Mouse (Mus musculus): ENCODE data around the gene Fgf4.
"Not testable (repeated sequence)": the region's sequence is repeated elsewhere in the genome, so short reads cannot be mapped to it uniquely, and the experiment has no call there.

Gene Fgf4

GRCm38 (mm10) chr7:144867602-144868001 lies 20.4 kb downstream of the Fgf4 start:
- DNase-seq, result no peak

- DNase-seq, result no peak
These were observed 25.3 kb downstream of the Fgf4 start for GRCm38 (mm10) chr7:144872420-144872819.

DNA sequence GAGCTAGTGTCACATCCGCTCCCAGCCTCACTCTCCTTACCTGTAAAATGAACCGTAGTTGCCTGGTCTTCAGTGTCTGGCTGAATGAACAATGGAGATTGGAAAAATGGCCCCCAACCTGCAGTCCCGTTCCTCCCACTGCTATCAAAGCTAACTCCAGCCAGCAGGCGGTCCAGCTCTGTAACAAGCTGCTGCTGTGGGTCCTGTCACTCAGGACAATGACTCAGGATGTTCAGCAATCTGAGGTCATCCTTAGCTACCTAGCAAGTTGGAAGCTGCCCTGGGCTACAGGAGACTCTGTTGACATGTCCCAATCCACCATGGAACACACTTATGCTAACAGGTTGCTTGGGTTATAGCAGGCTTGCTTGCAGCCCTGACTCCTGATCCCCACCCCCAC lies 26.0 kb downstream of the Fgf4 start:
- no peak for DNase-seq

DNA sequence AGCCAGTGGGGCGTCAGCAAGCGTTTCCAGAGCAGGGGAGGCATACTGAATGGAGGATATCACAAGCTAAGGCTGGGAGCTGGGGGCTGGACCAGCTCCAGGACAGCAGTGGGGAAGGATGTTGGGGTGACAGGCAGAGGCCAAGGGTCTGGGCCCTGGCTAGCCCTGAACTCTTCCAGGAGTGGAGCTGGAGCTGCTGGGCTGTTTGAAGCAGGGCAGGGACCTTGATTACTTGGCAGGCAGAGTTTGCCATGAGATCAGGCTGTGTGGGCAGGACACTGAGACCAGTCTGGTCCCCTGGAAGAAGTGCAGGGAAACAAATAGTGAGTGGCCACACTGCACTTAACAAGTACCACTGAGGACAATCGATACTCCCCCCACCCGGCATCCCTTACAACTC lies 27.1 kb downstream of the Fgf4 start:
- DNase-seq, result no peak

GRCm38 (mm10) chr7:144878401-144878800 lies 31.2 kb downstream of the Fgf4 start:
- no peak for DNase-seq

DNA sequence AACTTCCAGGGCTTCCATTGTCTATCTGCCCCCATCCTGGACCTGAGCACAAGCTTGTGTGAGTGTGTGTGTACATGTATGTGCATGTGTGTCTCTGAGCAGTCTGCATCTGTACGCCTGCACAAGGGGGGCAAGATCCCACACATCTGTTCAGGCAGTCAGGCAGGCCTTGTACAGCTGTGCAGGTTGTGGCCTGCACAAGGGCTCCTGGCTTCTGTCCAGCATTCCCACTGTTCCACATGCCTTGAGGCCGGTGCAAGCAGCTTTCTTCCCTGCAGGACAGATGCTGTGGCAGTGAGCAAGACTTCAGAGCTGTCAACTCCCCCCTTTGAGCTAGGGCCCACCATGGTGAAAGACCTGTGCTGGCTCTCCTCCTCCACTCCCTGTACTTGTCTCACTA lies 35.9 kb downstream of the Fgf4 start:
- no peak for DNase-seq

- DNase-seq, result no peak
These were observed 40.5 kb downstream of the Fgf4 start for GRCm38 (mm10) chr7:144887672-144888071.

GRCm38 (mm10) chr7:144888564-144889299 lies 41.6 kb downstream of the Fgf4 start:
- DNase-seq, result no peak

DNA sequence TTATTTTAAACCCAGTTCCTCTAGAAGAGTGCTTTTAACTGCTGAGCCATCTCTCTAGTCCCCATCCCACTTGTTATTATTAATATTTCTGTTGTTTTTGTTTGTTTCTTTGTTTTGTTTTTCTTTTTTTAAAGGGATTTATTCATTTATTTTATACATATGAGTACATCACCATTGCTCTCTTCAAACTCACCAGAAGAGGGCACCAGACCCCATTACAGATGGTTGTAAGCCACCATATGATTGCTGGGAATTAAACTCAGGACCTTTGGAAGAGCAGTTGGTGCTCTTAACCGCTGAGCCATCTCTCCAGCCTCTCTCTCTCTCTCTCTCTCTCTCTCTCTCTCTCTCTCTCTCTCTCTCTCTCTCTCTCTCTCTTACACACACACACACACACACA lies 43.5 kb downstream of the Fgf4 start:
- DNase-seq, result not testable (repeated sequence)

DNA sequence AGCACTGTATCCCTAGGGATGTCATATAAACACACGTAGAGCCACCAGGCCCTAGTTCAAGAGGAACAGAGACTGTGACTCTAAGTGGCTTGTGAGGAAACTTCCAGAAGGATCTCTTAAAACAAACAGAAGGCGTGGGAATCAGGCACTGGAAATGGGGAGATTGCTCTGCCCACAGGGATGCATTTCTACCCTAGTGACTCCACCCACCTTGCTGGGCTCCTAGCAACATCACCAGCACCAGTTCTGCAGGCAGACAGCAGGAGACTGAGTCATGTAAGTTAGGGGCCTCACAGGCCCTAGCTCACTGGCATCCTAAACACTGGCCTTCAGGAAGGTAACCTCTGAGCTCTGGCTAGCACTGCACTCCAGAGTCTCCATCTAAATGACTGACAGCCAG lies 44.7 kb downstream of the Fgf4 start:
- DNase-seq, result no peak

DNA sequence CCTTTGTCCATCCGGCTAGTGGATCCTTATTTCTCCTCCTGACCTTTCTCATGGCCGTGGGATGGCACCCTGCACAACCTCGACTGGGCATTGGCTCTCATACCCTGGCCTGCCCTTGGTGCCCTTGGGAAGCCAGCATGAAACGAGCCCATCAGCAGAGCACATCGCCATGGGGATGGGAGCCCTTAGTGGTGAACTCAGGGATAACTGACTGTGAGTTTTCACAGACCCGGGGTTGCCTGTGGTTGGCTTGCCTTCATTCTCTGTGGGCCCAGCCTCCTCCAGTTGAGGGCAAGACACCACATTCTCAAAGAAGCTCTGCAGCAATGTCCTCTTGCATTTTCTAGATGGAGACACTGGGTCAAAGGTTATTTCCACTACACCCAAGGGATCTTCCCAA lies 45.2 kb downstream of the Fgf4 start:
- no peak for DNase-seq

DNA sequence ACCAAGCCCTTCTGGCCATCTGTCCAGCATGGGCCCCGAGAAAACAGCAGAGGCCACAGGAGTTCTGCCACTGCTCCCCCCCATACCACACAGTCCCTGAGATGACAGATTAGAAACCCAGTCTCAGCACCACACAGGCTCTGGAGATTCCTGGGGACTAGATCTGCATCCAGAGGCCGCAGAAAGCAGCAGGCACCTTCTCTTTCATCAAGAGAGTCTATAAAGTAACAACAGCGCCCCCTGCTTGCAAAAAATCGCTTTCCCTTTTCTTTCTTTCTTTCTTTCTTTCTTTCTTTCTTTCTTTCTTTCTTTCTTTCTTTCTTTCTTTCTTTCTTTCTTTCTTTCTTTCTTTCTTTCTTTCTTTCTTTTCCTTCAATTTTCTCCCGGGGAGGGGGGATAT lies 47.0 kb downstream of the Fgf4 start:
- DNase-seq, result peak; percentile 68

DNA sequence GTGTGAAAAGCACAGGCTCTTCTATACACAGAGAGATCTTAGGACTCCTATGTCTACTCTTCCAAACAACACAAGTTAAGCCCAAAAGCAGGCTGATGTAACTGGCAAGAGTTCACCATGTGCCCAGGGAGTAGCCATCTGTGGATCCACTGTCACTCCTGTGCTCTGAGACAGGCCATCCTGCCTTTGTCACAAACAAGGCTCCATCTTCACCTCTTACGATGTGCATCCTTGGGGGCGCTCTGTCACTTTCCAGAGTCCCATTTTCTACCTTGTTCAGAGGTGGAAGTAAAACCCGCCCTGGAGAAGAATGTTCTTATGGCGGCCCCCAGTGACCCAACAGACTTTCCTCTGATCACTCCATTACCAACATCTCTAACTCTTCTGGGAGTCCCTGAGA lies 47.5 kb downstream of the Fgf4 start:
- no peak for DNase-seq

GRCm38 (mm10) chr7:144895305-144896111 lies 48.3 kb downstream of the Fgf4 start:
- DNase-seq, result peak; percentile 79

DNA sequence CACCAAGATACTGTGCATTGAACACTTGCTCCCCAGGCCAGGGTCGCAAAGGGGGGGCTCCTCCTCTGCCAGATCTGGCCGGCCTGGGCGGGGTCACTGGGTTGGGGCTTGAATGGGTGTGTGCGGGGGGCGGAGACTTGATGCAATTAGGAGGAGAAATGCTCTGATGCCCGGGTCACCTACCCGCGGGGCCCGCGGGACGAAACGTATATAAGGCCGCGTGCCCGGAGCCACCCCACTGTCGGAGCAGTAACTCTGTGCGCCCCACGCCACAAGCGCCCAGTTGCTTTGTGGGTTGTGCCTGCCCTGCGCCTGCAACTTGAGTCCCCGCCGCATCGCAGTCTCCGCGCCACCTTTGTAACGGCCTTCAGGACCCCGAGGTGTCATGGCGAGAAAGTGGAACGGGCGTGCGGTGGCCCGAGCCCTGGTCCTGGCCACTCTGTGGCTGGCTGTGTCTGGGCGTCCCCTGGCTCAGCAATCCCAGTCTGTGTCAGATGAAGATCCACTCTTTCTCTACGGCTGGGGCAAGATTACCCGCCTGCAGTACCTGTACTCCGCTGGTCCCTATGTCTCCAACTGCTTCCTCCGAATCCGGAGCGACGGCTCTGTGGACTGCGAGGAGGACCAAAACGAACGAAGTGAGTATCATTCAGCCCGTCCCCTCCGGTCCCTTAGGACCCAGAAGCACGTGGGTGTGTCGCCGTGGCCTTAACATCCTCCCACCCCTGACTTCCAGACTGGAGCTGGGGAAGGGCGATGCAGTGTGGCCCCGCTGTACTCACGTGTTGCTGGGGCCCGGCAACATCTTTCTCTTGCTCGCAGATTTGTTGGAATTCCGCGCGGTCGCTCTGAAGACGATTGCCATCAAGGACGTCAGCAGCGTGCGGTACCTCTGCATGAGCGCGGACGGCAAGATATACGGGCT lies 49.4 kb downstream of the Fgf4 start, which contains the start of gene Fgf15:
TSS of gene Fgf15 (plus strand) at position 238 of the 925 bp plus-strand sequence.
- DNase-seq, result peak; percentile 29

DNA sequence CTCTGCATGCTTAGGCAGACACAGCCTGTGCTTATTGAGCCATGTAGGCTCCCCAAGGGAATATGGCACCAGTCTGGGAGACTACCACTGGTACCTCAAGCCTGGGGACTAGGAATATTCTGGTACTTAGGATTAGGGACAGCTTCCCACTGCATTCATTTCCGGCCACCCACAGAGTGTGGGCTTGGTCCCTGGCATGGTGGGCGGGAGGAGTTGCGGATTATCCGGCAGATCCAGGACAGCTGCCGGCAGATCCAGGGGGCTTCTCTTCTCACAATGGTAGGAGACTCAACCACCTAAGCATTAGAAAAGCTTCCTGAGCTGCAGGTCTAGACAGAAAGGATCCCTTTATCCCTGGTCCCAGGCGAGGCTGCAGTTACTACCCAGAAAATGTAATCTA lies 51.3 kb downstream of the Fgf4 start:
- no peak for DNase-seq

- not testable (repeated sequence) for DNase-seq
These were observed 58.3 kb downstream of the Fgf4 start for GRCm38 (mm10) chr7:144905514-144905913.

GRCm38 (mm10) chr7:144906708-144907397 lies 59.7 kb downstream of the Fgf4 start:
- DNase-seq, result peak; percentile 84

GRCm38 (mm10) chr7:144907793-144908192 lies 60.6 kb downstream of the Fgf4 start:
- DNase-seq, result no peak

GRCm38 (mm10) chr7:144908705-144909104 lies 61.5 kb downstream of the Fgf4 start:
- DNase-seq, result no peak

DNA sequence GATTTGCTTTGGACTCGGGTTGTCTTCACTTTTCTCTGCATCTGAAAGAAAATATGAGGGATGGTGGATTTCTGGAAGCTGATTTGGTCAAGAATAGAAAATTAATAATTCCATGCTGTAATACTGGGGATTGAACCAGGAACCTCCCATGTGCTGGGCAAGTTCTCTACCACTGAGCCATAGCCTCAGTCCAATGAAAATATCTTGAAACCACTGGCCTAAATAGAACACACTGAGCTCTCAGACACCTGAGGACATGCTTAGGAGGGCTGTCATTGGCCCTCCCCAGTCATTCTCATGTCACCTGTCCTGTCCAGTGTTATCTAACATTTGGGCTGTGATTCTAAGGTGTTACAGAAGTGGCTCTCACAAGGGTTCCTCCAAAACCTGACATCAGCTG lies 64.0 kb downstream of the Fgf4 start:
- DNase-seq, result no peak

DNA sequence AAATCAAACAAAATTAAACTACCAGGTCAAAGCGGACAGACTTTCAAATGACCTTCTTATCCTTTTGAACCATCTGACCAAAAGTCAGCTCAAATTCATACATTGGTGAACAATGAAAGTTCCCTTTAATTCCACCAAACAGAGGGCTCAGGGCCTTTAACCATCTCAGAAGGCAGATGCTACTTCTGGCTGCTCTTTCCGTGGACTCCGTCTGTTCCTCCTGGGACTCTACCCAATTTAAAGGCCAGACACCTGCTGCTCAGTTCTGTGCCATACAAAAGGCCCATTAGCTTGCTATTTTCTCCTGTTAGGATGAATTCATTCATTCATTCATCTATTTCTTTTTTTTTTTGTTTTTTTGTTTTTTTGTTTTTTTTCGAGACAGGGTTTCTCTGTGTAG lies 65.7 kb downstream of the Fgf4 start:
- DNase-seq, result no peak
